Mouse (Mus musculus): ENCODE data around the gene Adam12. TPM values are rescaled to one million over a fixed set of nuclear protein-coding genes. Genes with fewer than 3 reads are reported as not detected.

The Adam12 gene
- total RNA-seq, 2 experiments from 2014 or later: 3.5 to 4.9 TPM

DNA sequence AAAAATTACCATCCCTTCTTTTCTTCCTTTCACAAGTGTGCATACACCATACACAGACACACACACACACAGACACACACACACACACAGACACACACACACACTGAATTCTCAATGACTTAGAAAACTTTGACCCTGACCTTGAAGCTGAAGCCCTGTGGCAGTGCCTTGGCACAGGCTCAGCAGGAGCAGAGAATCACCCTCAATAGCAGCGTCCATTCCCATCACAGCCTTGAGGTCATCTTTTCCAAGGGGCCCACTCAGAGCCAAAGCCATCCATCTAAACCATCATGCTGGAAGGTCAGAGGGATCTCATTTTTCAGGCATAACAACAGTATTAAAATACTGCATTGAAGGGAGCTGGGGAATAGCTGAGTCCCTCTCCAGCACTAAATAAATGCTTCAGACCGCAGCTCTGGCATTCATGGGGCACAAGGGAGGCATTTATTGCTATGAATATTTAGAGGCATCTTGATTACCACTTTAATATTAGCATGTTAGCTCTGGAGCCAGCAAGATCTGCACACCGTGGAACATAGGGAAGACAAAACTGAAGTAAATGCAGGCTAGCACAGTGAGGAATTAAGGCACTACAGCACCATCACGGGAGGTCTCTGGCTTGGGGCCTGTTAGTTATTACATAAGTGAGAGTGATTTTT, 92.5 kb downstream of the Adam12 start:
- Histone ChIP-seq H3K27ac (no peak overlapping the region), H3K4me3 (no peak overlapping the region)
- DNase-seq (ENCODE audit: extremely low spot score in 1 of 2, low spot score in 2 of 2): no peak
- intact Hi-C loops (cut with DNase I): no loop called here
- no peak for TF ChIP-seq CTCF (IDR thresholded peaks at IDR 0.05)

GRCm38 (mm10) chr7:134132323-134132722, 99.6 kb downstream of the Adam12 start:
- Histone ChIP-seq H3K27ac (no peak overlapping the region), H3K4me3 (no peak overlapping the region)
- no peak for TF ChIP-seq CTCF (IDR thresholded peaks at IDR 0.05)
- DNase-seq (ENCODE audit: extremely low spot score in 1 of 2, low spot score in 2 of 2): no peak
- intact Hi-C loops (cut with DNase I): no loop called here

DNA sequence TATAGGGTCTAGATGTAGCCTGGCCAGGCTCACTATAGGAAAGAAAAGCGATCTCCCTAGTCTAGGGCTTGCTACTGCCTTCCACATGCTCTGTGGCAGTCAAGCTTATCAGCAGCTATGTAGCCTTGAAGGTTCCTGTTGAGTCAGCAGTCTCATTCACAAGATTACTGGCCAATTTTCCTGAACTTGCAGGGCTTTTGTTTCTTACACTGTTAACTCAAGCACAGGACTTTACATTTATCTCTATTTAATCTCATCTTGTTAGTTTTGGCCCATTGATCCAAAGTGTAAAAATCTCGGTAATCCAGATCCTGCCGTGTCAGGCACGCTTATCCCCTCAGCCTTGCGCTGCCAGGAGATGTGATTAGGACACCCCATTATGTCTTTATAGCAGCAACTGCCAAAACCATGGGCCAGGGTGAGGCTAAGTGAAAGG, 103.8 kb downstream of the Adam12 start:
- TF ChIP-seq CTCF (IDR thresholded peaks at IDR 0.05): no peak
- intact Hi-C loops (cut with DNase I): no loop called here
- no peak overlapping the region for H3K4me3 ChIP-seq

GRCm38 (mm10) chr7:134121397-134121796, 110.5 kb downstream of the Adam12 start:
- intact Hi-C loops (cut with DNase I): loop anchor here (5.0 kb wide), 1 partner anchor 86 kb away; no protein-coding TSS in a partner anchor
- no peak overlapping the region for H3K4me3 ChIP-seq
- no peak overlapping the region for H3K27ac ChIP-seq
- no peak for DNase-seq (ENCODE audit: extremely low spot score in 1 of 2, low spot score in 2 of 2)
- TF ChIP-seq CTCF (IDR thresholded peaks at IDR 0.05): no peak

More for the DNA sequence above, 103.8 kb downstream of the Adam12 start:
- DNase-seq (ENCODE audit: extremely low spot score in 1 of 2, low spot score in 2 of 2): no peak
- no peak overlapping the region for H3K27ac ChIP-seq

DNA sequence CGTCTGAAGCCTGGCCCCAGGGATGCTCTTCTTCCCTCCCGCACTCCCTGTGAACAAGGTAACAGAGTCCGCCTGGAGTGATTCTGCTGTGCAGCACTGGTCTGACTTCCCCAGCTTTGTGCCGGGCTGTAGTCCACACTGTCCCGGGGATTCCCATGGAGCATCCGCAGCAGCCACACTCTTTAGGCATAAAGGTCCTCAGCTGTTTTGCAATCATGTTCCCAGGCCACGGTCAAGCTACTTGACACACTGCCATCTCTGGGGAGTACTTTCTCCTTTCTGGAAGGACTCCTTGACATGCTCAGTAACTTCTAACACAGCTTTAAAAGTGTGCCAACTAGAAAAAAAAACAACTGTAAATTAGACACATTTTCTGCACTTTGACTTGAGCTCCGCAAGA, 116.5 kb downstream of the Adam12 start:
- TF ChIP-seq CTCF (IDR thresholded peaks at IDR 0.05): no peak
- DNase-seq (ENCODE audit: extremely low spot score in 1 of 2, low spot score in 2 of 2): no peak
- H3K27ac ChIP-seq: no peak overlapping the region
- intact Hi-C loops (cut with DNase I): no loop called here
- no peak overlapping the region for H3K4me3 ChIP-seq

DNA sequence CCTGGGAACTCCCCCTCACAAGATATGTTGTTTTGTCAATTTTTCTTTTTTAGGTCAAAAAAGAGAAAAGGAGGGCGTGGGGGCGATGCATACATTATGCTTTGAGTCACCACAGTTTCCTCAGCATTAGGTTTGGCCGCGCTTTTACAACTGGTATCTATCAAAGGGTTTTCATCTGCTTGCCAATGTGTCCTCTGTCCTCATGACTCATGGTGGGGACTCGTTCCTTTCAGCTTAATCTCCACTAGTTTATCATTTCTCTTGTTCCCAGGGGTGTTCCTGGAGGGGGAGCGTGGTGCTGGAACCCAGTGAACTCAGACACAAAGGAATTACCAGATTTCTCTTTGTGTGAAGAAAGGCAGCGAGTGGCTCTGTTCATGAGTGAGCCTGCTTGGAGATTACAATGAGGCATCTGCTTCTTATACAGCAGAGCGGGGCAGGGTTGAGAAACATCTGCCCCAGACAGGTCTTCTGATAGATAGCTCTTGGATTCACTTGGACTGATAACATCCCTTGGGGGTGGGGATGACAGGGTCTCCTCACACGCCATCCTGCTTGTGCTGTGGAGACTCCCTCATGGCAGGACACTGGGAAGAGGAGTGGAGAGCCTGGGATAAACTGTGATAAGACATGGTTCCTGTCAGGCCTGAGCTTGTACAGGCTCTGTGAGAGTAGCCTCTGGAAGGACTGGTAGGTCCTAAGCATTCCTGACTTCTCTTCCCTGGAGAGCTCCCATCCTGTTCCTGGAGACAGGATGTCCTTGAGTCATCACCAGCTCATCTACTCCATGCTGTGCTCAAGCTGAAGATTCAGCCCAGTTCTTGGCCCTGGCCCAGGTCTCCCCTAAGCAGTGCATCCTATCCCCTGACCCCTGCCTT, 117.4 kb downstream of the Adam12 start:
- Histone ChIP-seq H3K27ac (no peak overlapping the region), H3K4me3 (no peak overlapping the region)
- no peak for TF ChIP-seq CTCF (IDR thresholded peaks at IDR 0.05)
- intact Hi-C loops (cut with DNase I): loop anchor here (5.0 kb wide), 1 partner anchor 192 kb away; no protein-coding TSS in a partner anchor
- DNase-seq (ENCODE audit: extremely low spot score in 1 of 2, low spot score in 2 of 2): peak in 1 of 2 experiments; percentile 23

DNA sequence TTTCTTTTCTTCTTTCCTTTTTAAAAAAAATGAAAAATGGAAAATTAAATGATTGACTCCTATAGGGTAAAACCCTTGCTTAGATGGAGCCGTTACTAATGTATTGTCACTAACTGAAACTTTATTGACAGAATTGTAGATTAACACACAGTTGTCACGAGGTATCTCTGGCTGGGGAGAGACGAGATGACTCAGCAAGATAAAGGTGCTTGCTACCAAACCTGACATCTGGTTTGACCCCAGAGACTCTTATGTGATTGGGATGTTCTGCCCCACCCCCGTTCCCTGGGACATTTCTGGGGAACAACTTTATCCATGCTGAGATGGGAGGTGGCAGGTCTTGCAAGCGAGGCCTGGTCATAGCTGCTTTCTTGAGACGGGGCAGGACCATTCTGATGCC, 118.1 kb downstream of the Adam12 start:
- intact Hi-C loops (cut with DNase I): loop anchor here (5.0 kb wide), 1 partner anchor 192 kb away; no protein-coding TSS in a partner anchor
- DNase-seq (ENCODE audit: extremely low spot score in 1 of 2, low spot score in 2 of 2): no peak
- no peak overlapping the region for H3K27ac ChIP-seq
- TF ChIP-seq CTCF (IDR thresholded peaks at IDR 0.05): no peak
- H3K4me3 ChIP-seq: no peak overlapping the region

DNA sequence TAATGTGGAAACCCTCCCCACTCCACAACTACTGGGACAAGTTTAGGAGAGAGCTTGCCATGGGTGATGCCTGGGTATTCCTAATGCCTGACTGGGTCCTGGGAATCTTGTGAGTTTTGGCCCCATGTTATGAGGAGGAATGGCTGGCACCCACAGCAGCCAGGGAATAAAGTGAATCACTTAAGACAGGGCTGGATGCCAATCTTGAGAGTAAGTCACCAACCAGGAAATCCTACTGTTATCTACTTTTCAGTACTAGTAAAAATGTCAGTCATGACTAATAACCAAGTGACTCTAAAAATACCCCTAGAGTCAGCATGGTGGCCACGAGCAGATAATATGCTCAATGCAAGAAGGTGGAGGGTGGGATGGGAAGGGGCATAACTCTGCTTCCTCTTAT, 121.8 kb downstream of the Adam12 start:
- TF ChIP-seq CTCF (IDR thresholded peaks at IDR 0.05): no peak
- DNase-seq (ENCODE audit: extremely low spot score in 1 of 2, low spot score in 2 of 2): no peak
- no peak overlapping the region for H3K4me3 ChIP-seq
- no peak overlapping the region for H3K27ac ChIP-seq
- intact Hi-C loops (cut with DNase I): loop anchor here (5.0 kb wide), 1 partner anchor 188 kb away; no protein-coding TSS in a partner anchor

DNA sequence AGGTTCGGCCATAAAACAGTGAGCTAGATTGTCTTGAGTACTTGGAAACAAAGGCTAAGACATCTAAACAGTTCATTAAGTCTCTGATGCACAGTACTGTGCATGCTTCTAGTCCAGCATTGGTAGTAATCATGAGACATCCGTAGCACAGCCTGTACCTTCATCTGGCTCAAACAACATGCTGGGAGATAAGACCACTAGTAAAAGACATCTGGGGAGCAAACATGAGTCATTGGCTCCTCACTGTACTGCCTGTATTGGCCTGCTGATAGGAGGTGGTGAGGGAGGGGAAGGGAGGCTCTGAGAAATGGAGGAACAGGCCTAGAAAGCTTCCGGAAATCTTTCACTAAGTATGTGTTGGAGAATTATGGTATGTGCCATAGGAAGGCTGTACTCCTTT, 124.1 kb downstream of the Adam12 start:
- no peak overlapping the region for H3K27ac ChIP-seq
- no peak for DNase-seq (ENCODE audit: extremely low spot score in 1 of 2, low spot score in 2 of 2)
- intact Hi-C loops (cut with DNase I): no loop called here

DNA sequence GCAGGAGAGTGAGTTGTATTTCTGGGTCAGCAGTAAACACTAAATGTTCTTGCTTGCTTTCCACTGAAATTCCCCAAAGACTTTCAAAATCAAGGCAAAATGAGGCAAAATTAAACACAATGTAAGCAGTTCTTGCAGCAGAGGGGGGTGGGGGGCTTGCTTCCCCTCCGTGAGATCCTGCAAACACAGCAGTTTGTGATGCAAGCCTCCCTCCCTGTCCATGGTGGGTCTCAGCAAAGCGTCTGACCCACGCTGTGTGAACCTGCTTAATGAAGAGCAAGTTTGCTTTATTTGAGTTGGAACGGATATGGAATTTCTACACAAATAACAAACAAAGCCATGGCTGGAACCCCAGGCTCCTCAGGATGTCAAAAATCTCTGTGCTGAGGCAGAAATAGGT, 132.9 kb downstream of the Adam12 start:
- intact Hi-C loops (cut with DNase I): no loop called here
- TF ChIP-seq CTCF (IDR thresholded peaks at IDR 0.05): no peak
- Histone ChIP-seq H3K27ac (no peak overlapping the region), H3K4me3 (no peak overlapping the region)
- no peak for DNase-seq (ENCODE audit: extremely low spot score in 1 of 2, low spot score in 2 of 2)

More for the DNA sequence above, 124.1 kb downstream of the Adam12 start:
- no peak for TF ChIP-seq CTCF (IDR thresholded peaks at IDR 0.05)
- H3K4me3 ChIP-seq: no peak overlapping the region

DNA sequence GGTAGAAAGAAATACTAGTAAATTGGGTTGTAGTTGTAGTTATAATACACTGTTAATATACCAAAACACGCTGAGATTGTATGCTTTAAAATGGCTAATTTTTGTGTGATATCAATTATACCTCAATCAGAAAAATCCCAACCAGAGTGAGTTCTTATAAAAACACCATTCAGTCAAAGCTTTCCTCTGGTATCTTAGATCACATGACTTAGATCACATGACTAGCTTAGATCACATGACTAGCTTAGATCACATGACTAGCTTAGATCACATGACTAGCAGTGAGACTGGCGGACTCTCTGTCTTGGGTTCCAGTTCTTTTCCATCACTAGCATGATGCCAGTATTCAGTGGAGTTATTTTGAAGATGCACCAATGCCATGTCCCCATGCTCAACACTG, 134.1 kb downstream of the Adam12 start:
- intact Hi-C loops (cut with DNase I): no loop called here
- Histone ChIP-seq H3K27ac (no peak overlapping the region), H3K4me3 (no peak overlapping the region)
- no peak for DNase-seq (ENCODE audit: extremely low spot score in 1 of 2, low spot score in 2 of 2)
- TF ChIP-seq CTCF (IDR thresholded peaks at IDR 0.05): no peak

DNA sequence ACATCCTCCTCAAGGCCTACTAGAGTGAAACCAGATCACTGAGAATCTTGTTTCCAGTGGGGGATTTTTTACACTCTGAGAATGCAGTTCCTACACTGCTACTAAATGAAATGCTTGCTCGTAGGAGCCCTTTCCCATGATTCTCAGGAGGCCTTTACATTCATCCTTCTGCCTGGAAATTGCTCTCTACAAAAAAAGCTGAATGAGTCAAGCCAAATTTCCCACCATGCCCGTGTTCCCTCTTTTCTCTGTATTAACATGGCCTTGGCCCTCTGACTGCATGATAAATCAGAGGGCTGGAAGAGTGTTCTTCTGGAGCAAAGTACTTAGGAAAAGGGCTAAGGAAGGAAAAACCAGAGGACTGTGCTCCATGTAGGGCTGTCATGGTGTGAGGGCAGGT, 138.1 kb downstream of the Adam12 start:
- no peak for DNase-seq (ENCODE audit: extremely low spot score in 1 of 2, low spot score in 2 of 2)
- no peak overlapping the region for H3K4me3 ChIP-seq
- no peak overlapping the region for H3K27ac ChIP-seq
- intact Hi-C loops (cut with DNase I): no loop called here
- TF ChIP-seq CTCF (IDR thresholded peaks at IDR 0.05): no peak

Measured in left cerebral cortex, adult 2 months (tissue).